Mouse (Mus musculus) midbrain, postnatal 0 days (tissue): ENCODE results near the gene Tbxas1. TPM values are rescaled to one million over a fixed set of nuclear protein-coding genes. Genes with fewer than 3 reads are reported as not detected.

Experiments
- ATAC-seq: fragments of 200-750 bp; cut with Nextera tagmentation; 2 replicates; pipeline ENCODE4 v1.8.0; 2017; ENCODE audit warnings: moderate number of reproducible peaks, mild to moderate bottlenecking, moderate TSS enrichment, moderate library complexity; ENCODE audit not compliant: low FRiP score
- DNase-seq: peaks from one replicate; pipeline ENCODE4 v3.0.0-alpha.2; 2015; ENCODE audit warnings: low spot score
- H3K27ac ChIP-seq: fragments of 300-500 bp; sonication (generic); 2 replicates; pipeline ENCODE4 v1.5.1; 2014; ENCODE audit warnings: low read depth, mild to moderate bottlenecking, low read length, mixed read lengths
- H3K27me3 ChIP-seq: fragments of 300-500 bp; sonication (generic); 2 replicates; pipeline ENCODE4 v1.6.1; 2014; ENCODE audit warnings: low read length, control low read depth, mixed read lengths; ENCODE audit not compliant: insufficient read depth
- H3K36me3 ChIP-seq: fragments of 300-500 bp; sonication (generic); 2 replicates; pipeline ENCODE4 v1.6.1; 2014; ENCODE audit warnings: low read length, control low read depth, mixed read lengths; ENCODE audit not compliant: insufficient read depth
- H3K4me1 ChIP-seq: fragments of 300-500 bp; sonication (generic); 2 replicates; pipeline ENCODE4 v1.6.1; 2014; ENCODE audit warnings: mild to moderate bottlenecking, control low read depth, antibody characterized with exemption, low read length, mixed read lengths; ENCODE audit not compliant: insufficient read depth
- H3K4me2 ChIP-seq: fragments of 300-500 bp; sonication (generic); 2 replicates; pipeline ENCODE4 v1.6.1; 2014; ENCODE audit warnings: low read depth, mild to moderate bottlenecking, low read length, mixed read lengths; ENCODE audit not compliant: poor library complexity, severe bottlenecking
- H3K4me3 ChIP-seq: fragments of 300-500 bp; sonication (generic); 2 replicates; pipeline ENCODE4 v1.5.1; 2014; ENCODE audit warnings: low read depth, mild to moderate bottlenecking, low read length, moderate library complexity
- H3K9ac ChIP-seq: fragments of 300-500 bp; sonication (generic); replicated peaks from 2 replicates; pipeline ENCODE4 v1.6.1; 2014; ENCODE audit warnings: mild to moderate bottlenecking, low read length, moderate library complexity, mixed read lengths; ENCODE audit not compliant: poor library complexity, severe bottlenecking
- H3K9me3 ChIP-seq: fragments of 300-500 bp; sonication (generic); 2 replicates; pipeline ENCODE4 v1.6.1; 2016; ENCODE audit warnings: low read length, control low read depth
- CTCF ChIP-seq: IDR thresholded peaks from 2 replicates; pipeline ENCODE4 v1.5.1; 2016; ENCODE audit warnings: antibody characterized with exemption, mild to moderate bottlenecking
- WGBS: fragments of 180-500 bp; shearing (Covaris S2); extraction: QIAGEN DNeasy Blood & Tissue Kit; methylation state at CpG from one replicate; pipeline ENCODE4 v1.1.7; 2014; 5-methylcytosine and 5-hydroxymethylcytosine counted together
- polyA plus RNA-seq: library from polyadenylated mRNA; unstranded; fragments of >200 nt; fragmentation: Nextera tagmentation; extraction: Ambion mirVana; gene quantifications from 2 replicates; pipeline ENCODE4 v1.2.1, GENCODE M21; 2015
- total RNA-seq: library from RNA; depleted of rRNA; stranded (reverse); fragments of >200 nt; gene quantifications from 2 replicates; pipeline ENCODE4 v1.2.3, GENCODE M21; 2014

The Tbxas1 gene
- total and polyA plus RNA-seq, 2 experiments from 2014 or later = 1.4 to 3.1 TPM

GRCm38 (mm10) chr6:39005267-39005944 lies 130.2 kb downstream of the Tbxas1 start:
- DNase-seq = no peak
- TF ChIP-seq CTCF = no peak
- Histone ChIP-seq H3K4me3 (no peak overlapping the region), H3K4me1 (no peaks in the 10 kb centered on the region; the same call in 1 of the 2 replicates), H3K4me2 (no peak overlapping the region), H3K9ac (no peak overlapping the region), H3K27ac (peak overlapping the region; percentile 55), H3K27me3 (no peaks in the 10 kb centered on the region), H3K9me3 (no peaks in the 10 kb centered on the region), H3K36me3 (no peaks in the 10 kb centered on the region)
- peak; percentile 54; the same call in 1 of the 2 replicates for ATAC-seq
- 48% methylated on average over 20 of the region's 20 CpGs for WGBS

GRCm38 (mm10) chr6:39005945-39006572 lies 130.9 kb downstream of the Tbxas1 start:
- peak overlapping the region; percentile 55 for H3K27ac ChIP-seq
- peak; percentile 64 for DNase-seq
- no peaks in the 10 kb centered on the region for H3K9me3 ChIP-seq
- no peak overlapping the region for H3K4me2 ChIP-seq
- no peaks in the 10 kb centered on the region for H3K36me3 ChIP-seq
- no peak overlapping the region for H3K4me3 ChIP-seq
- H3K9ac ChIP-seq = no peak overlapping the region
- no peaks in the 10 kb centered on the region; the same call in 1 of the 2 replicates for H3K4me1 ChIP-seq
- ATAC-seq = peak; percentile 76
- TF ChIP-seq CTCF = no peak
- WGBS = 20% methylated on average over 5 of the region's 5 CpGs
- no peaks in the 10 kb centered on the region for H3K27me3 ChIP-seq

- no peaks in the 10 kb centered on the region for H3K9me3 ChIP-seq
- H3K36me3 ChIP-seq = no peaks in the 10 kb centered on the region
- H3K9ac ChIP-seq = no peak overlapping the region
- H3K4me1 ChIP-seq = no peaks in the 10 kb centered on the region; the same call in 1 of the 2 replicates
- H3K4me3 ChIP-seq = no peak overlapping the region
- no peak for TF ChIP-seq CTCF
- H3K4me2 ChIP-seq = no peak overlapping the region
- ATAC-seq (no peak), DNase-seq (no peak)
- WGBS = 47% methylated on average over 5 of the region's 5 CpGs
- H3K27me3 ChIP-seq = no peaks in the 10 kb centered on the region
- H3K27ac ChIP-seq = no peak overlapping the region
Measured at GRCm38 (mm10) chr6:39007223-39007622, 132.0 kb downstream of the Tbxas1 start.

GRCm38 (mm10) chr6:39008116-39008515 lies 132.9 kb downstream of the Tbxas1 start:
- H3K36me3 ChIP-seq = no peaks in the 10 kb centered on the region
- H3K9ac ChIP-seq = no peak overlapping the region
- H3K4me3 ChIP-seq = no peak overlapping the region
- H3K4me2 ChIP-seq = no peak overlapping the region
- 85% methylated on average over 4 of the region's 4 CpGs for WGBS
- H3K27me3 ChIP-seq = no peaks in the 10 kb centered on the region
- no peak overlapping the region for H3K27ac ChIP-seq
- no peak for TF ChIP-seq CTCF
- DNase-seq (no peak), ATAC-seq (no peak)
- no peaks in the 10 kb centered on the region; the same call in 1 of the 2 replicates for H3K4me1 ChIP-seq
- H3K9me3 ChIP-seq = no peaks in the 10 kb centered on the region

- ATAC-seq (no peak), DNase-seq (no peak)
- Histone ChIP-seq H3K36me3 (no peaks in the 10 kb centered on the region), H3K27me3 (no peaks in the 10 kb centered on the region), H3K4me2 (no peak overlapping the region), H3K9me3 (no peaks in the 10 kb centered on the region), H3K9ac (no peak overlapping the region), H3K4me3 (no peak overlapping the region), H3K27ac (no peak overlapping the region), H3K4me1 (no peaks in the 10 kb centered on the region)
- TF ChIP-seq CTCF = no peak
- 91% methylated on average over 10 of the region's 10 CpGs for WGBS
Measured at GRCm38 (mm10) chr6:39013034-39013832, 138.0 kb downstream of the Tbxas1 start.
